Mouse (Mus musculus) skeletal muscle tissue, adult 2 months (tissue): ENCODE measurements around the gene Syn3.
"Not testable (repeated sequence)": the region's sequence is repeated elsewhere in the genome, so short reads cannot be mapped to it uniquely, and the experiment has no call there.

ENCODE experiments used
- DNase-seq: peaks from one replicate; pipeline ENCODE4 v3.0.0-alpha.2; 2012; ENCODE audit warnings: low read depth, low spot score

Syn3 gene

GRCm38 (mm10) chr10:86468612-86469546, 29.8 kb downstream of the Syn3 start:
- no peak for DNase-seq

- DNase-seq: peak; percentile 69
Measured at GRCm38 (mm10) chr10:86463538-86464199, 35.0 kb downstream of the Syn3 start.

GRCm38 (mm10) chr10:86459643-86460042, 39.1 kb downstream of the Syn3 start:
- no peak for DNase-seq

GRCm38 (mm10) chr10:86457665-86458209, 41.0 kb downstream of the Syn3 start:
- no peak for DNase-seq

- DNase-seq: no peak
Measured at GRCm38 (mm10) chr10:86457195-86457594, 41.5 kb downstream of the Syn3 start.

- peak; percentile 57 for DNase-seq
Measured at GRCm38 (mm10) chr10:86455296-86456055, 43.2 kb downstream of the Syn3 start.

- peak; percentile 46 for DNase-seq
Measured at GRCm38 (mm10) chr10:86452326-86452995, 46.2 kb downstream of the Syn3 start.

GRCm38 (mm10) chr10:86451294-86451693, 47.4 kb downstream of the Syn3 start:
- DNase-seq: no peak

GRCm38 (mm10) chr10:86446649-86447048, 52.0 kb downstream of the Syn3 start:
- no peak for DNase-seq

- no peak for DNase-seq
Measured at GRCm38 (mm10) chr10:86445207-86445606, 53.5 kb downstream of the Syn3 start.

GRCm38 (mm10) chr10:86444665-86445064, 54.0 kb downstream of the Syn3 start:
- DNase-seq: no peak

- DNase-seq: no peak
Measured at GRCm38 (mm10) chr10:86441765-86442164, 56.9 kb downstream of the Syn3 start.

GRCm38 (mm10) chr10:86439640-86440039, 59.1 kb downstream of the Syn3 start:
- DNase-seq: no peak

GRCm38 (mm10) chr10:86437294-86437693, 61.4 kb downstream of the Syn3 start:
- DNase-seq: no peak

GRCm38 (mm10) chr10:86435006-86435405, 63.7 kb downstream of the Syn3 start:
- DNase-seq: not testable (repeated sequence)

- DNase-seq: no peak
Measured at GRCm38 (mm10) chr10:86429651-86430050, 69.0 kb downstream of the Syn3 start.

GRCm38 (mm10) chr10:86427956-86428355, 70.7 kb downstream of the Syn3 start:
- DNase-seq: no peak

GRCm38 (mm10) chr10:86425690-86426530, 72.8 kb downstream of the Syn3 start:
- peak; percentile 27 for DNase-seq

- DNase-seq: no peak
Measured at GRCm38 (mm10) chr10:86421731-86422370, 76.8 kb downstream of the Syn3 start.

GRCm38 (mm10) chr10:86418931-86419330, 79.8 kb downstream of the Syn3 start:
- peak; percentile 24 for DNase-seq
